Mouse (Mus musculus) midbrain, embryonic 16.5 days (tissue): ENCODE results near the gene Zbtb20. TPM values are rescaled to one million over a fixed set of nuclear protein-coding genes. Genes with fewer than 3 reads are reported as not detected.

ENCODE experiments used
- ATAC-seq: fragments of 200-750 bp; cut with Nextera tagmentation; 2 replicates; pipeline ENCODE4 v1.8.0; 2017; ENCODE audit warnings: moderate TSS enrichment
- H3K27ac ChIP-seq: fragments of 300-500 bp; sonication (generic); 2 replicates; pipeline ENCODE4 v1.5.1; 2014; ENCODE audit warnings: mild to moderate bottlenecking, low read length, mixed read lengths
- H3K27me3 ChIP-seq: fragments of 300-500 bp; sonication (generic); 2 replicates; pipeline ENCODE4 v1.6.1; 2014; ENCODE audit warnings: low read depth, low read length, mixed read lengths; ENCODE audit not compliant: control insufficient read depth, insufficient read depth
- H3K36me3 ChIP-seq: fragments of 300-500 bp; sonication (generic); 2 replicates; pipeline ENCODE4 v1.6.1; 2014; ENCODE audit warnings: mild to moderate bottlenecking, low read length, moderate library complexity, mixed read lengths; ENCODE audit not compliant: control insufficient read depth, insufficient read depth
- H3K4me1 ChIP-seq: fragments of 300-500 bp; sonication (generic); 2 replicates; pipeline ENCODE4 v1.6.1; 2014; ENCODE audit warnings: mild to moderate bottlenecking, low read length, mixed read lengths; ENCODE audit not compliant: control insufficient read depth, insufficient read depth
- H3K4me2 ChIP-seq: fragments of 300-500 bp; sonication (generic); 2 replicates; pipeline ENCODE4 v1.6.1; 2014; ENCODE audit warnings: mild to moderate bottlenecking, low read length, mixed read lengths
- H3K4me3 ChIP-seq: fragments of 300-500 bp; sonication (generic); 2 replicates; pipeline ENCODE4 v1.5.1; 2014; ENCODE audit warnings: low read depth, mild to moderate bottlenecking, low read length, moderate library complexity, mixed read lengths
- H3K9ac ChIP-seq: fragments of 300-500 bp; sonication (generic); 2 replicates; pipeline ENCODE4 v1.6.1; 2014; ENCODE audit warnings: low read depth, low read length, mixed read lengths
- H3K9me3 ChIP-seq: fragments of 300-500 bp; sonication (generic); replicated peaks from 2 replicates; pipeline ENCODE4 v1.6.1; 2014; ENCODE audit warnings: mild to moderate bottlenecking, low read length, mixed read lengths; ENCODE audit not compliant: control insufficient read depth, poor library complexity, severe bottlenecking
- WGBS: fragments of 180-500 bp; shearing (Covaris S2); extraction: QIAGEN DNeasy Blood & Tissue Kit; methylation state at CpG from one replicate; pipeline ENCODE4 v1.1.7; 2014; 5-methylcytosine and 5-hydroxymethylcytosine counted together
- polyA plus RNA-seq: library from polyadenylated mRNA; unstranded; fragments of >200 nt; fragmentation: Nextera tagmentation; extraction: Ambion mirVana; gene quantifications from 2 replicates; pipeline ENCODE4 v1.2.1, GENCODE M21; 2015

Zbtb20 gene
- polyA plus RNA-seq, 1 experiment from 2014 or later, result 60.7 TPM

DNA sequence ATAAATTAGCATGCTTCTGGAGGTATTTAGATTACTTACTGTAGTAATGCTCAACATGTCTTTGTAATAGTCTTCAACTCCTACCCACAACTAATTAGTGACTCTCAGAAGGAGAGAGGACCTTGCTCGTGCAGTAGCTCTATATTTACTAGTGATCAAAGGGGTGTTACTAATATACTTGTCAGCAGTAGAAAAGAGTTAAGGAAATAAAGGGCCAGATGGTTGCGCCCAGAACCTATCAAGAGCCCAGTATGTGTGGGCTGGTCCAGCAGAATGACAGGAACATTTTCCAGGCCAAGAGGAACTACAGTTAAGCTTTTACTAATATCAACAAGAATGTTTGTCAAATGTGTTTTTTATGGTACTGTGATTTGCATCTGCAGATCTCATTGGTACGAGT, 153.6 kb downstream of the Zbtb20 start:
- WGBS, result 62% methylated on average over 3 of the region's 3 CpGs
- no peaks in the 10 kb centered on the region for H3K27me3 ChIP-seq
- H3K9ac ChIP-seq, result no peak overlapping the region
- no peaks in the 10 kb centered on the region for H3K9me3 ChIP-seq
- no peak for ATAC-seq
- no peak overlapping the region for H3K27ac ChIP-seq
- no peak overlapping the region for H3K4me2 ChIP-seq
- H3K36me3 ChIP-seq, result no peaks in the 10 kb centered on the region
- no peak overlapping the region for H3K4me3 ChIP-seq
- no peaks in the 10 kb centered on the region for H3K4me1 ChIP-seq

DNA sequence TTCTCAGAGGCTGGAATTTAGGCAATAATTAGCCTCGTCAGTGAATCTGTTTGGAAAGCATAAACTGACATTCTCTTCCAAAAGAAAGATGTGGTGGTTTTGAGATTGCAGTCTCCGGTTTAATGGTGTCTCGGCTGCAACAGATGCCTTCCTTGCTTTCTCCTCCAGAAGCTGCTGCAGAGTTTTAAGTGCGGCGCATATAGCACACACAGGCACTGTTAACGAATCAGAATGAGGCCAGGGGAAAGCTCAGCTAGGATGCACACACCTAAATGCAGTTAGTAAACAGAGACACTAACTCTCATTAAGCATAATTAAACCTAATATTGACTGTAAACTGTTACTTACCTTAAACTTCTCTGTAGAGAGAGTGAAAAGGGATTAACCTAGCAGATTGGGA, 160.0 kb downstream of the Zbtb20 start:
- no peak for ATAC-seq
- 59% methylated on average over 6 of the region's 6 CpGs for WGBS
- Histone ChIP-seq H3K9ac (no peak overlapping the region), H3K4me2 (no peak overlapping the region), H3K36me3 (no peaks in the 10 kb centered on the region), H3K27me3 (no peaks in the 10 kb centered on the region), H3K4me3 (no peak overlapping the region), H3K9me3 (no peaks in the 10 kb centered on the region), H3K27ac (no peak overlapping the region), H3K4me1 (no peaks in the 10 kb centered on the region)

DNA sequence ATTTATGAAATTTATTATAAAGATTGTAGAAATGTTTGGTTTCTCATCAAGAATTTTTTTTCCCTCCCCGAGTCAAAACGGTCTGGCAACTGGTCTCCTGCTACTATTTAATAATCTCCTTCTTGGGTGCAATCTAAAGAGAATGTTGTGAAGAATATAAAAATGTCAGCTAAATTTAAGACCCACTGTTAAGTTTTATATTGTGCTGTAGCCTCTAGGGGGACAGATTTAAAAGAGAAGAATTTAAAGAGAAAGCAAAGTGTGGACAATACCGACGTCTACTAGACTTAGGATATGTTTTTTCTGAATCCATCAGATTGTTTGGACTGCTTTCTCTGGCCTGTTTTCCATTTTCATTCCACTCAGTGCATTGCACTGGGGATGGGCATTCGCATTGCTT, 160.8 kb downstream of the Zbtb20 start:
- 66% methylated on average over 5 of the region's 5 CpGs for WGBS
- no peaks in the 10 kb centered on the region for H3K9me3 ChIP-seq
- ATAC-seq, result no peak

DNA sequence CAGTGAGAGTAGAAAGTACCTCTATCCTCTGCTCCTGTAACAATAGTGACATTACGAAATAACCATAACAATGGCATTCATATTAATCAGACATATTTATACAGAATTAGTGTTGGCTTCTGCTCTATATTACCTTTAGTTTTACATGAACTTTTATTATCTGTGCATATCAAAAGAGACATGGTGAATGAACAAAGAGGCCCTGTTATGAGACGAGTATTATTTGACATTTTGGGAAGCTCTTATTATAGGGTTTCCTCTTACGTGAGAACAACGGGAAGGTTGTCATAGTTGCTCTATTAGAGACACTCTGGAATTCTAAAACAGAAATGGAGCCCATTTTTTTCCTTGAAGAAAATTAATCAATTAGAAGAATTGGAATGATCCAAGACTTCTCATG, 161.6 kb downstream of the Zbtb20 start:
- 81% methylated on average over 4 of the region's 4 CpGs for WGBS
- ATAC-seq, result no peak
- H3K9me3 ChIP-seq, result no peaks in the 10 kb centered on the region
- no peak overlapping the region for H3K27ac ChIP-seq
- no peak overlapping the region for H3K9ac ChIP-seq
- no peaks in the 10 kb centered on the region for H3K4me1 ChIP-seq
- H3K27me3 ChIP-seq, result no peaks in the 10 kb centered on the region
- H3K36me3 ChIP-seq, result no peaks in the 10 kb centered on the region
- no peak overlapping the region for H3K4me2 ChIP-seq
- H3K4me3 ChIP-seq, result no peak overlapping the region

More for the DNA sequence above, 160.8 kb downstream of the Zbtb20 start:
- H3K4me3 ChIP-seq, result no peak overlapping the region
- no peak overlapping the region for H3K9ac ChIP-seq
- H3K27ac ChIP-seq, result no peak overlapping the region
- no peaks in the 10 kb centered on the region for H3K4me1 ChIP-seq
- no peaks in the 10 kb centered on the region for H3K36me3 ChIP-seq
- H3K4me2 ChIP-seq, result no peak overlapping the region
- H3K27me3 ChIP-seq, result no peaks in the 10 kb centered on the region

DNA sequence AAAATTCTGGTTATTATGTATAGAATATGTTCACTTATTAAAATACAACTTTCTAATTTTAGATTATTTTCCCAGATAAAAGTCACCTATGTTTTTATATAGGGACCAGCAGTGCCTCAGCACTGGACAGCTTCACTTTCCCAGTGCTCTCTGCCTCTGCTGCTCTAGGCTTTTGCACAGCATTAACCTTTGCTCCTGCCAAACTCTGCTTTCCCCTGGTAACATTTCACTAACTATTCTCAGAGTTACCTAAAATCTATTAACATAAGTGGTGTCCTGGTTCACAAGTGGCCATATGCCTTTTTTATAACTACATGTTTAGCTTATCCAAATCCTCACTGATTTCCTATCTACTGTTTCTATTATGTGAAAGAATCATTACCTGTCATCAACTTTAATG, 169.9 kb downstream of the Zbtb20 start:
- no peak for ATAC-seq
- Histone ChIP-seq H3K27me3 (no peaks in the 10 kb centered on the region), H3K4me3 (no peak overlapping the region), H3K4me1 (no peaks in the 10 kb centered on the region), H3K9me3 (no peaks in the 10 kb centered on the region), H3K4me2 (no peak overlapping the region), H3K36me3 (no peaks in the 10 kb centered on the region), H3K27ac (no peak overlapping the region), H3K9ac (no peak overlapping the region)

DNA sequence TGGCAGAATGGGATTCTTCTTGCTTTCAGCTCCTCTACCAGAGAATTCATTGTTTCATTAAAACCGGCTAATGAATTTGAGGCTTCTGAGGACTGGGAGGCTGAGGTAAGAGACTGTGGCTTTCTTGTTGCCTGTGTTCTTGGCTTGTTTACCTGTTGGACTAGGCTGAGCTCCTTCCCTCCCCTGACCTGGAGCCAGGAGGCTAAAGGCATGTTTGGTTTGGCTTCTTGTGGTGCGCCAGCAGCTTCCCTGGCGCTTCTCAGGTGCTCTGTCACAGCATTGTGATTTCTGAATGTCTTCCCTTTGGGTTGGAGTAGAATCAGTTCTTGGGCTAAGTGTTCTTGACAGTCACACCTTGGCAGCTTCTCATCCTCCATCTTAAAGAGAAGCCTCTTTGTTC, 171.0 kb downstream of the Zbtb20 start:
- Histone ChIP-seq H3K27ac (no peak overlapping the region), H3K4me3 (no peak overlapping the region), H3K9me3 (no peaks in the 10 kb centered on the region), H3K36me3 (no peaks in the 10 kb centered on the region), H3K4me2 (no peak overlapping the region), H3K9ac (no peak overlapping the region), H3K4me1 (no peaks in the 10 kb centered on the region), H3K27me3 (no peaks in the 10 kb centered on the region)
- no peak for ATAC-seq
- 90% methylated on average over 3 of the region's 3 CpGs for WGBS

DNA sequence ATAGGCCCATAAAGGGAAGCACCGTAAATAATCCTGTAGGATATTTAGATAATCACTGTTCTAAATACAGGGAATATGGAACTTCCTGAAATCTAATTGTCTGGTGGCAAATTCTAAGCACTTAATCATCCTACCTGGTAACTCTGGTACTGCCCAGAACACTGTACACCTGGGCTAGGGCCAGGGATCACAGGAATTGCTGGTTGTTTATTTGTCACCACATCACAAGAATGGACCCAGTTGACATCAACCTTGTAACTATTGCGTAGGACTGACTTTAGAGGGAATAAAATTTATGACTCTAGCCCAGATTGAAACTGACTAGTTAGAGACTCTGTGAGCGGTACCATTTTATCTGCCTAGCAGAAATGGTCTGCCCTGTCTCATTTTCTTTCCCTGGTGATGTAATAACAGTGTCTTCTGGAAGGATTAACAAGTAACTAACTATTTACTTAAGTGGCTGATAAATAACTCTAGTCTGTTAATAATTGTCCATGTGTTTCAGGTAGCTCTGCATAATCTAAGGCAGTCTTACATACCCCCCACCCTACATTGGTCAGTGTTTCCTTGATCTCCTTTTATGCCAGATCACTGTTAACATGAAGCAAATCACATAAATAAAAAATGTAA, 194.1 kb downstream of the Zbtb20 start:
- H3K9ac ChIP-seq, result no peak overlapping the region
- H3K4me1 ChIP-seq, result no peaks in the 10 kb centered on the region
- no peaks in the 10 kb centered on the region for H3K36me3 ChIP-seq
- H3K9me3 ChIP-seq, result no peaks in the 10 kb centered on the region
- 96% methylated on average over 3 of the region's 3 CpGs for WGBS
- no peak overlapping the region for H3K27ac ChIP-seq
- no peak overlapping the region for H3K4me3 ChIP-seq
- no peak overlapping the region for H3K4me2 ChIP-seq
- H3K27me3 ChIP-seq, result no peaks in the 10 kb centered on the region
- no peak for ATAC-seq

DNA sequence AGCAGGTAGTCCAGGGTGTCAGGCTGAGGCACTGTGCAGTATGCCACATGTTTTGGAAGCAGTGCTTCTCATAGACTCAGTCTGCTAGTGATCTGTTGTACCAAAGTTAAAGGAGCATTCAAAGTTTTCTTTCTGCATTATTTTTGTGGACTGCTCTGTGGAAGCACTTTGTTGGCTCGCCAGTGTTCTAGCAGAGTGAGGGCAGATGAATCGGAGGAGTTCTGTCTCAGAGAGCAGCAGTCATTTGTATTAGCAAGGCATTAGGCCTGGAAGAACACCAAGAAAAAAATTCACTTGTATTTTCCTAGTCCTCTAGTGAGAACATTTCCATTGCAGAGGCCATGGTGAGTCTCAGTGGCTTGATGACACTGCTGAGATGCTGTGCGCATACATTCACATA, 196.2 kb downstream of the Zbtb20 start:
- no peak for ATAC-seq
- Histone ChIP-seq H3K27me3 (no peaks in the 10 kb centered on the region), H3K9ac (no peak overlapping the region), H3K27ac (no peak overlapping the region), H3K9me3 (no peaks in the 10 kb centered on the region), H3K36me3 (no peaks in the 10 kb centered on the region), H3K4me3 (no peak overlapping the region), H3K4me1 (no peaks in the 10 kb centered on the region), H3K4me2 (no peak overlapping the region)
- 83% methylated on average over 3 of the region's 3 CpGs for WGBS

DNA sequence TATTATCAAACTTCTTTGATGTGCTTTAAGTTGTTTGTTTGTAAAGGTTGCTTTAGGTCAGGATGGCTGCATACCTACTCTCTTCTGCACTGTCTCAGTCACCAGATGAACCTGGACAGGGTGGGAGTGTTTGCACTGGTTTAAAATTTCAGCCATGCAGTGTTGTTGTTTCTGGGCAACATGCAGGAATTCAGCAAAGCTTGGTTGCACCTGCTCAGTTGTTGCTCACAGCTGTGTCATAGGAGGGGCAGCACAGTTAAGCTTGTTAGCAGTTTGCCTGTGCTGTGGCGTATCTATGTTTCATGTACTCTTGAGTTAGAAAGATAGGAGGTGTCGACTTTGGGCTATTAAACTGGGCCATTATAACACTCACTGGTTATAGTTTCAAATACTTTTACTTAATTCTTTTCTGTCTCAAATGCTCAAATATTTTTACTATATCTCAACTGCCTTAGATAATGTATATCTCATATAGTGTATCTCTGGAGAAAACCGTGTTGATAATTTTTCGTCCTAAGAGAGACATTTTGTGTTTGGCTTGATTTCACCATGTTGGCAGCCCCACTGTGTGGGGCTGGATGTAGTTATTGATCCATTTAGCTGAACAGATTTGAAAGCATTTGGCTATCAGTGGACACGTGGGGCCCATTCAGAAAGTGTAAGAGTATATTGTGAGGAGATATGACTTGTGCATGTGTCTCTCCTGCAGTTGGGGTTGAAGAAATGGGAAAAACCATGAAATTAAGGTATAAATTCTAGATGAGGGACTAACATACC, 197.3 kb downstream of the Zbtb20 start:
- WGBS, result 79% methylated on average over 5 of the region's 5 CpGs

More for the DNA sequence above, 197.3 kb downstream of the Zbtb20 start:
- H3K4me3 ChIP-seq, result no peak overlapping the region
- H3K9me3 ChIP-seq, result no peaks in the 10 kb centered on the region
- no peak overlapping the region for H3K4me2 ChIP-seq
- ATAC-seq, result no peak
- H3K36me3 ChIP-seq, result no peaks in the 10 kb centered on the region
- no peaks in the 10 kb centered on the region for H3K4me1 ChIP-seq
- no peaks in the 10 kb centered on the region for H3K27me3 ChIP-seq
- no peak overlapping the region for H3K9ac ChIP-seq
- no peak overlapping the region for H3K27ac ChIP-seq
